Mouse (Mus musculus) stomach, postnatal 0 days (tissue): Measurements from ENCODE around the gene Cyp4a31.

Experiments
- CTCF ChIP-seq: IDR thresholded peaks from 2 replicates; pipeline ENCODE4 v1.5.1; 2016; ENCODE audit warnings: antibody characterized with exemption, low read depth, mild to moderate bottlenecking, moderate library complexity
- EP300 ChIP-seq: optimal IDR thresholded peaks from 2 replicates; pipeline ENCODE3; 2016; ENCODE audit warnings: antibody characterized with exemption

GRCm38 (mm10) chr4:115519444-115519843 lies 44.0 kb upstream of the Cyp4a31 start:
- TF ChIP-seq CTCF: no peak
- no peak for TF ChIP-seq EP300
